Mouse (Mus musculus): ENCODE data around the gene 6330409D20Rik. TPM values are rescaled to one million over a fixed set of nuclear protein-coding genes. Genes with fewer than 3 reads are reported as not detected.

Gene 6330409D20Rik
- total RNA-seq, 2 experiments from 2014 or later, result 2.2 to 3.8 TPM

GRCm38 (mm10) chr2:32682721-32683417 lies 57.9 kb downstream of the 6330409D20Rik start:
- intact Hi-C loops (cut with DNase I), result no loop called here

More at GRCm38 (mm10) chr2:32682721-32683417, 57.9 kb downstream of the 6330409D20Rik start:
- DNase-seq (ENCODE audit: low spot score in 2 of 2), result no peak

Small RNA genes lying within 50 kb of the gene (microRNA-seq; reads per million reads assigned to microRNA genes)
- gene Mir2861, result 0 to 0.53 reads per million in 2 experiments
- gene Mir3960, result 0 reads per million in 2 experiments
- gene Mir8093, result 1.0 to 1.3 reads per million in 2 experiments

Other genes with a start within 250 kb of the 6330409D20Rik start
- gene Fam102a, start 205.7 kb downstream of the 6330409D20Rik start, total RNA-seq (2021), result 10 to 100 TPM; 35.2 to 44.4 TPM
- gene Dpm2, start 170.2 kb downstream of the 6330409D20Rik start, total RNA-seq (2021), result 10 to 100 TPM; 78.7 to 86.3 TPM
- 10 to 100 TPM; 12.7 to 14.3 TPM for gene Pip5kl1, start 166.2 kb downstream of the 6330409D20Rik start, total RNA-seq (2021)
- gene 9430097D07Rik, start 165.3 kb downstream of the 6330409D20Rik start, total RNA-seq (2021), result 1 to 10 TPM in 1 of 2 experiments, under 1 TPM in 1; 0.86 to 1.1 TPM
- gene St6galnac4, start 153.9 kb downstream of the 6330409D20Rik start, total RNA-seq (2021), result 10 to 100 TPM; 36.2 to 38.4 TPM
- gene St6galnac6, start 141.3 kb downstream of the 6330409D20Rik start, total RNA-seq (2021), result 100 to 1,000 TPM; 110 to 114 TPM
- 100 to 1,000 TPM; 162 to 164 TPM for gene Ak1, start 119.3 kb downstream of the 6330409D20Rik start, total RNA-seq (2021)
- gene Eng, start 94.4 kb downstream of the 6330409D20Rik start, total RNA-seq (2021), result 10 to 100 TPM; 30.7 to 34.5 TPM
- gene Fpgs, start 36.9 kb downstream of the 6330409D20Rik start, total RNA-seq (2021), result 10 to 100 TPM in 1 of 2 experiments, 1 to 10 TPM in 1; 9.5 to 10.1 TPM
- gene Cdk9, start 27.9 kb downstream of the 6330409D20Rik start, total RNA-seq (2021), result 100 to 1,000 TPM; 100 to 106 TPM
- gene Sh2d3c, start 20.0 kb downstream of the 6330409D20Rik start, total RNA-seq (2021), result 10 to 100 TPM; 31.1 to 35.6 TPM
- gene Tor2a, start 16.2 kb upstream of the 6330409D20Rik start, total RNA-seq (2021), result 10 to 100 TPM; 27.6 to 30.4 TPM
- under 1 TPM; 0.23 to 0.35 TPM for gene Ttc16, start 34.6 kb upstream of the 6330409D20Rik start, total RNA-seq (2021)
- 1 to 10 TPM; 6.1 to 7.6 TPM for gene Ptrh1, start 34.8 kb upstream of the 6330409D20Rik start, total RNA-seq (2021)
- under 1 TPM in 1 of 2 experiments, not detected in 1; 0.33 TPM for gene Cfap157, start 43.4 kb upstream of the 6330409D20Rik start, total RNA-seq (2021)
- 1,000 to 10,000 TPM; 1,032 to 1,038 TPM for gene Stxbp1, start 106.2 kb upstream of the 6330409D20Rik start, total RNA-seq (2021)
- gene Fam129b, start 135.1 kb upstream of the 6330409D20Rik start, total RNA-seq (2021), result 10 to 100 TPM; 20.0 to 21.0 TPM
- 100 to 1,000 TPM; 117 to 120 TPM for gene Rpl12, start 220.5 kb upstream of the 6330409D20Rik start, total RNA-seq (2021)
- gene Lrsam1, start 220.6 kb upstream of the 6330409D20Rik start, total RNA-seq (2021), result 10 to 100 TPM; 31.1 to 40.6 TPM
- 10 to 100 TPM; 25.0 to 27.4 TPM for gene Slc2a8, start 241.1 kb upstream of the 6330409D20Rik start, total RNA-seq (2021)